Mouse (Mus musculus): ENCODE measurements around the gene Fitm1.
A peak's percentile ranks its signal among the peaks of the same experiment; 100 is the strongest.

- no peak for TF ChIP-seq CTCF (IDR thresholded peaks at IDR 0.05; ENCODE audit: low read depth, low read length)
- peak; percentile 79 for TF ChIP-seq POLR2A (IDR thresholded peaks at IDR 0.05; ENCODE audit: extremely low read depth, insufficient read depth, low read length)
Measured at GRCm38 (mm10) chr14:55591331-55591891, 16.0 kb downstream of the Fitm1 start, which contains the start of gene Rnf31.
